Mouse (Mus musculus) midbrain, embryonic 16.5 days (tissue): ENCODE measurements around the gene Gimap8. TPM values are rescaled to one million over a fixed set of nuclear protein-coding genes. Genes with fewer than 3 reads are reported as not detected.

Source experiments
- ATAC-seq: fragments of 200-750 bp; cut with Nextera tagmentation; 2 replicates; pipeline ENCODE4 v1.8.0; 2017; ENCODE audit warnings: moderate TSS enrichment
- H3K27ac ChIP-seq: fragments of 300-500 bp; sonication (generic); 2 replicates; pipeline ENCODE4 v1.5.1; 2014; ENCODE audit warnings: mild to moderate bottlenecking, low read length, mixed read lengths
- H3K27me3 ChIP-seq: fragments of 300-500 bp; sonication (generic); 2 replicates; pipeline ENCODE4 v1.6.1; 2014; ENCODE audit warnings: low read depth, low read length, mixed read lengths; ENCODE audit not compliant: control insufficient read depth, insufficient read depth
- H3K36me3 ChIP-seq: fragments of 300-500 bp; sonication (generic); 2 replicates; pipeline ENCODE4 v1.6.1; 2014; ENCODE audit warnings: mild to moderate bottlenecking, low read length, moderate library complexity, mixed read lengths; ENCODE audit not compliant: control insufficient read depth, insufficient read depth
- H3K4me1 ChIP-seq: fragments of 300-500 bp; sonication (generic); 2 replicates; pipeline ENCODE4 v1.6.1; 2014; ENCODE audit warnings: mild to moderate bottlenecking, low read length, mixed read lengths; ENCODE audit not compliant: control insufficient read depth, insufficient read depth
- H3K4me2 ChIP-seq: fragments of 300-500 bp; sonication (generic); 2 replicates; pipeline ENCODE4 v1.6.1; 2014; ENCODE audit warnings: mild to moderate bottlenecking, low read length, mixed read lengths
- H3K4me3 ChIP-seq: fragments of 300-500 bp; sonication (generic); 2 replicates; pipeline ENCODE4 v1.5.1; 2014; ENCODE audit warnings: low read depth, mild to moderate bottlenecking, low read length, moderate library complexity, mixed read lengths
- H3K9ac ChIP-seq: fragments of 300-500 bp; sonication (generic); 2 replicates; pipeline ENCODE4 v1.6.1; 2014; ENCODE audit warnings: low read depth, low read length, mixed read lengths
- H3K9me3 ChIP-seq: fragments of 300-500 bp; sonication (generic); replicated peaks from 2 replicates; pipeline ENCODE4 v1.6.1; 2014; ENCODE audit warnings: mild to moderate bottlenecking, low read length, mixed read lengths; ENCODE audit not compliant: control insufficient read depth, poor library complexity, severe bottlenecking
- WGBS: fragments of 180-500 bp; shearing (Covaris S2); extraction: QIAGEN DNeasy Blood & Tissue Kit; methylation state at CpG from one replicate; pipeline ENCODE4 v1.1.7; 2014; 5-methylcytosine and 5-hydroxymethylcytosine counted together
- polyA plus RNA-seq: library from polyadenylated mRNA; unstranded; fragments of >200 nt; fragmentation: Nextera tagmentation; extraction: Ambion mirVana; gene quantifications from 2 replicates; pipeline ENCODE4 v1.2.1, GENCODE M21; 2015

Gene Gimap8
- polyA plus RNA-seq, 1 experiment from 2014 or later = 0.48 TPM

GRCm38 (mm10) chr6:48646309-48646690 is 734 bp upstream of the Gimap8 start:
- Histone ChIP-seq H3K9me3 (no peaks in the 10 kb centered on the region), H3K27ac (no peak overlapping the region), H3K27me3 (no peaks in the 10 kb centered on the region), H3K4me2 (no peak overlapping the region), H3K4me3 (no peak overlapping the region), H3K9ac (no peak overlapping the region), H3K36me3 (no peaks in the 10 kb centered on the region), H3K4me1 (no peaks in the 10 kb centered on the region)
- ATAC-seq = no peak
- WGBS = 84% methylated on average over 4 of the region's 4 CpGs

GRCm38 (mm10) chr6:48647611-48648010 is 577 bp downstream of the Gimap8 start:
- H3K36me3 ChIP-seq = no peaks in the 10 kb centered on the region
- H3K9ac ChIP-seq = no peak overlapping the region
- H3K27ac ChIP-seq = no peak overlapping the region
- H3K4me2 ChIP-seq = no peak overlapping the region
- ATAC-seq = no peak
- H3K27me3 ChIP-seq = no peaks in the 10 kb centered on the region
- no peaks in the 10 kb centered on the region for H3K4me1 ChIP-seq
- 91% methylated on average over 2 of the region's 2 CpGs for WGBS
- no peak overlapping the region for H3K4me3 ChIP-seq
- no peaks in the 10 kb centered on the region for H3K9me3 ChIP-seq

- WGBS = 85% methylated on average over 4 of the region's 4 CpGs
- ATAC-seq = no peak
- Histone ChIP-seq H3K9me3 (no peaks in the 10 kb centered on the region), H3K36me3 (no peaks in the 10 kb centered on the region), H3K4me3 (no peak overlapping the region), H3K27me3 (no peaks in the 10 kb centered on the region), H3K4me1 (no peaks in the 10 kb centered on the region), H3K4me2 (no peak overlapping the region), H3K27ac (no peak overlapping the region), H3K9ac (no peak overlapping the region)
Observed at GRCm38 (mm10) chr6:48648779-48649178, 1.7 kb downstream of the Gimap8 start.

- Histone ChIP-seq H3K36me3 (no peaks in the 10 kb centered on the region), H3K4me1 (no peaks in the 10 kb centered on the region), H3K27me3 (no peaks in the 10 kb centered on the region), H3K9ac (no peak overlapping the region), H3K4me3 (no peak overlapping the region), H3K4me2 (no peak overlapping the region), H3K27ac (no peak overlapping the region), H3K9me3 (no peaks in the 10 kb centered on the region)
- no peak for ATAC-seq
- WGBS = 91% methylated on average over 9 of the region's 9 CpGs
Observed at GRCm38 (mm10) chr6:48650041-48650440, 3.0 kb downstream of the Gimap8 start.

GRCm38 (mm10) chr6:48658721-48659120 is 11.7 kb downstream of the Gimap8 start:
- H3K4me2 ChIP-seq = no peak overlapping the region
- ATAC-seq = no peak
- WGBS = 92% methylated on average over 5 of the region's 5 CpGs
- H3K9me3 ChIP-seq = no peaks in the 10 kb centered on the region
- H3K4me1 ChIP-seq = no peaks in the 10 kb centered on the region
- no peak overlapping the region for H3K9ac ChIP-seq
- H3K27ac ChIP-seq = no peak overlapping the region
- H3K36me3 ChIP-seq = no peaks in the 10 kb centered on the region
- H3K4me3 ChIP-seq = no peak overlapping the region
- no peaks in the 10 kb centered on the region for H3K27me3 ChIP-seq

- no peaks in the 10 kb centered on the region for H3K27me3 ChIP-seq
- WGBS = 83% methylated on average over 4 of the region's 4 CpGs
- H3K9me3 ChIP-seq = no peaks in the 10 kb centered on the region
- H3K4me2 ChIP-seq = no peak overlapping the region
- no peak overlapping the region for H3K27ac ChIP-seq
- H3K4me3 ChIP-seq = no peak overlapping the region
- ATAC-seq = no peak
- H3K9ac ChIP-seq = no peak overlapping the region
- H3K36me3 ChIP-seq = no peaks in the 10 kb centered on the region
- H3K4me1 ChIP-seq = no peaks in the 10 kb centered on the region
Observed at GRCm38 (mm10) chr6:48664750-48665149, 17.7 kb downstream of the Gimap8 start.

GRCm38 (mm10) chr6:48665471-48665870 is 18.4 kb downstream of the Gimap8 start:
- Histone ChIP-seq H3K27me3 (no peaks in the 10 kb centered on the region), H3K4me1 (no peaks in the 10 kb centered on the region), H3K4me3 (no peak overlapping the region), H3K27ac (no peak overlapping the region), H3K9me3 (no peaks in the 10 kb centered on the region), H3K36me3 (no peaks in the 10 kb centered on the region), H3K4me2 (no peak overlapping the region), H3K9ac (no peak overlapping the region)
- ATAC-seq = no peak
- 95% methylated on average over 9 of the region's 9 CpGs for WGBS

- H3K4me3 ChIP-seq = no peak overlapping the region
- no peaks in the 10 kb centered on the region for H3K9me3 ChIP-seq
- no peak for ATAC-seq
- no peaks in the 10 kb centered on the region for H3K27me3 ChIP-seq
- no peak overlapping the region for H3K9ac ChIP-seq
- no peak overlapping the region for H3K4me2 ChIP-seq
- 71% methylated on average over 7 of the region's 7 CpGs for WGBS
- H3K4me1 ChIP-seq = no peaks in the 10 kb centered on the region
- no peak overlapping the region for H3K27ac ChIP-seq
- no peaks in the 10 kb centered on the region for H3K36me3 ChIP-seq
Observed at GRCm38 (mm10) chr6:48666159-48666586, 19.1 kb downstream of the Gimap8 start.

GRCm38 (mm10) chr6:48668022-48668421 is 21.0 kb downstream of the Gimap8 start:
- no peak for ATAC-seq
- H3K9me3 ChIP-seq = no peaks in the 10 kb centered on the region
- H3K27ac ChIP-seq = no peak overlapping the region
- no peak overlapping the region for H3K4me2 ChIP-seq
- no peak overlapping the region for H3K4me3 ChIP-seq
- no peaks in the 10 kb centered on the region for H3K4me1 ChIP-seq
- H3K9ac ChIP-seq = no peak overlapping the region
- H3K27me3 ChIP-seq = no peaks in the 10 kb centered on the region
- H3K36me3 ChIP-seq = no peaks in the 10 kb centered on the region
